Mouse (Mus musculus) limb, embryonic 13.5 days (tissue): ENCODE results near the gene Srms. TPM values are rescaled to one million over a fixed set of nuclear protein-coding genes. Genes with fewer than 3 reads are reported as not detected.

Experiments
- ATAC-seq: fragments of 200-750 bp; cut with Nextera tagmentation; 2 replicates; pipeline ENCODE4 v1.8.0; 2017; ENCODE audit warnings: low read depth, moderate number of reproducible peaks, moderate TSS enrichment; ENCODE audit not compliant: low FRiP score
- H3K27ac ChIP-seq: fragments of 300-500 bp; sonication (generic); 2 replicates; pipeline ENCODE4 v1.5.1; 2015; ENCODE audit warnings: inconsistent platforms, mild to moderate bottlenecking, moderate library complexity
- H3K27me3 ChIP-seq: fragments of 300-500 bp; sonication (generic); 2 replicates; pipeline ENCODE4 v1.6.1; 2015; ENCODE audit warnings: mild to moderate bottlenecking, inconsistent platforms
- H3K36me3 ChIP-seq: fragments of 300-500 bp; sonication (generic); 2 replicates; pipeline ENCODE4 v1.6.1; 2015; ENCODE audit warnings: inconsistent platforms, mild to moderate bottlenecking, moderate library complexity
- H3K4me1 ChIP-seq: fragments of 300-500 bp; sonication (generic); 2 replicates; pipeline ENCODE4 v1.6.1; 2015; ENCODE audit warnings: inconsistent platforms
- H3K4me2 ChIP-seq: fragments of 300-500 bp; sonication (generic); replicated peaks from 2 replicates; pipeline ENCODE4 v1.6.1; 2015; ENCODE audit warnings: inconsistent platforms, mild to moderate bottlenecking, moderate library complexity
- H3K4me3 ChIP-seq: fragments of 300-500 bp; sonication (generic); 2 replicates; pipeline ENCODE4 v1.5.1; 2015; ENCODE audit warnings: moderate library complexity, mild to moderate bottlenecking, inconsistent platforms
- H3K9ac ChIP-seq: fragments of 300-500 bp; sonication (generic); 2 replicates; pipeline ENCODE4 v1.6.1; 2015; ENCODE audit warnings: mild to moderate bottlenecking, inconsistent platforms
- H3K9me3 ChIP-seq: fragments of 300-500 bp; sonication (generic); 2 replicates; pipeline ENCODE4 v1.6.1; 2016; ENCODE audit warnings: inconsistent platforms
- WGBS: fragments of 180-500 bp; shearing (Covaris S2); methylation state at CpG from one replicate; pipeline ENCODE4 v1.1.7; 2015; 5-methylcytosine and 5-hydroxymethylcytosine counted together
- polyA plus RNA-seq: library from polyadenylated mRNA; unstranded; fragments of >200 nt; fragmentation: Nextera tagmentation; extraction: Ambion mirVana; gene quantifications from 2 replicates; pipeline ENCODE4 v1.2.1, GENCODE M21; 2015

Srms gene
- polyA plus RNA-seq, 1 experiment from 2014 or later, result 0.15 TPM

- Histone ChIP-seq H3K4me3 (peak overlapping the region; percentile 73), H3K9ac (peak overlapping the region; percentile 39), H3K36me3 (peaks cover 12% of the 10 kb centered on the region), H3K27ac (peak overlapping the region; percentile 22; the same call in 1 of the 2 replicates), H3K9me3 (no peaks in the 10 kb centered on the region), H3K27me3 (no peaks in the 10 kb centered on the region), H3K4me1 (peaks cover 10% of the 10 kb centered on the region), H3K4me2 (peak overlapping the region; percentile 78)
- 47% methylated on average over 2 of the region's 2 CpGs for WGBS
- ATAC-seq, result no peak
Measured at GRCm38 (mm10) chr2:181188681-181189080, 24.3 kb downstream of the Srms start.

GRCm38 (mm10) chr2:181187121-181188000 is 25.6 kb downstream of the Srms start, which contains the start of gene Ppdpf:
Gene Ppdpf, plus strand, starts transcription at chr2:181187247.
- peak within 1 kb of the TSS; percentile 73 for H3K4me3 ChIP-seq
- H3K27ac ChIP-seq, result peak within 1 kb of the TSS; percentile 96
- peak; percentile 94 for ATAC-seq
- peak within 1 kb of the TSS; percentile 93 for H3K9ac ChIP-seq
- H3K27me3 ChIP-seq, result no peaks in the 10 kb centered on the region
- WGBS, result under 1% methylated on average over 64 of the region's 64 CpGs
- peak within 1 kb of the TSS; percentile 78 for H3K4me2 ChIP-seq
- peaks cover 12% of the 10 kb centered on the region for H3K36me3 ChIP-seq
- H3K9me3 ChIP-seq, result no peaks in the 10 kb centered on the region
- H3K4me1 ChIP-seq, result peaks cover 10% of the 10 kb centered on the region

- Histone ChIP-seq H3K9ac (peak overlapping the region; percentile 93), H3K9me3 (no peaks in the 10 kb centered on the region), H3K27me3 (no peaks in the 10 kb centered on the region), H3K4me3 (peak overlapping the region; percentile 73), H3K27ac (peak overlapping the region; percentile 96), H3K4me2 (peak overlapping the region; percentile 78), H3K36me3 (peaks cover 12% of the 10 kb centered on the region), H3K4me1 (peaks cover 10% of the 10 kb centered on the region)
- ATAC-seq, result peak; percentile 81
- under 1% methylated on average over 14 of the region's 14 CpGs for WGBS
Measured at GRCm38 (mm10) chr2:181186635-181187034, 26.4 kb downstream of the Srms start.

GRCm38 (mm10) chr2:181180898-181181297 is 32.1 kb downstream of the Srms start:
- Histone ChIP-seq H3K27ac (no peak overlapping the region), H3K9ac (no peak overlapping the region), H3K9me3 (no peaks in the 10 kb centered on the region), H3K36me3 (no peaks in the 10 kb centered on the region), H3K4me2 (no peak overlapping the region), H3K27me3 (no peaks in the 10 kb centered on the region), H3K4me3 (no peak overlapping the region), H3K4me1 (no peaks in the 10 kb centered on the region)
- 80% methylated on average over 6 of the region's 6 CpGs for WGBS
- no peak for ATAC-seq

GRCm38 (mm10) chr2:181178471-181178870 is 34.5 kb downstream of the Srms start:
- Histone ChIP-seq H3K27me3 (no peaks in the 10 kb centered on the region), H3K4me3 (no peak overlapping the region), H3K27ac (no peak overlapping the region), H3K4me1 (no peaks in the 10 kb centered on the region), H3K9ac (no peak overlapping the region), H3K36me3 (no peaks in the 10 kb centered on the region), H3K4me2 (no peak overlapping the region), H3K9me3 (no peaks in the 10 kb centered on the region)
- no peak for ATAC-seq
- WGBS, result 77% methylated on average over 5 of the region's 5 CpGs

GRCm38 (mm10) chr2:181178015-181178414 is 35.0 kb downstream of the Srms start:
- no peaks in the 10 kb centered on the region for H3K9me3 ChIP-seq
- 74% methylated on average over 3 of the region's 3 CpGs for WGBS
- H3K4me3 ChIP-seq, result no peak overlapping the region
- no peak overlapping the region for H3K9ac ChIP-seq
- ATAC-seq, result no peak
- no peak overlapping the region for H3K4me2 ChIP-seq
- H3K36me3 ChIP-seq, result no peaks in the 10 kb centered on the region
- no peaks in the 10 kb centered on the region for H3K4me1 ChIP-seq
- H3K27me3 ChIP-seq, result no peaks in the 10 kb centered on the region
- no peak overlapping the region for H3K27ac ChIP-seq

GRCm38 (mm10) chr2:181174646-181175045 is 38.3 kb downstream of the Srms start:
- H3K9me3 ChIP-seq, result no peaks in the 10 kb centered on the region
- no peak overlapping the region for H3K27ac ChIP-seq
- no peak for ATAC-seq

GRCm38 (mm10) chr2:181166469-181166868 is 46.5 kb downstream of the Srms start:
- no peak overlapping the region for H3K4me2 ChIP-seq
- H3K4me3 ChIP-seq, result no peak overlapping the region
- H3K9ac ChIP-seq, result no peak overlapping the region
- H3K27ac ChIP-seq, result no peak overlapping the region
- whole genome bisulfite sequencing, result 79% methylated on average over 5 of the region's 5 CpGs
- H3K9me3 ChIP-seq, result 0 out of 2 replicates have a peak, but pooled peaks cover 3% of the 10 kb centered on the region
- no peaks in the 10 kb centered on the region for H3K4me1 ChIP-seq
- peaks cover 17% of the 10 kb centered on the region for H3K27me3 ChIP-seq
- no peaks in the 10 kb centered on the region for H3K36me3 ChIP-seq
- ATAC-seq, result no peak

More at GRCm38 (mm10) chr2:181174646-181175045, 38.3 kb downstream of the Srms start:
- Histone ChIP-seq H3K4me3 (no peak overlapping the region), H3K4me2 (no peak overlapping the region), H3K4me1 (no peaks in the 10 kb centered on the region), H3K36me3 (no peaks in the 10 kb centered on the region), H3K9ac (no peak overlapping the region), H3K27me3 (no peaks in the 10 kb centered on the region)
- WGBS, result 87% methylated on average over 3 of the region's 3 CpGs

GRCm38 (mm10) chr2:181160821-181161220 is 52.2 kb downstream of the Srms start:
- Histone ChIP-seq H3K4me2 (no peak overlapping the region), H3K27me3 (peaks cover 44% of the 10 kb centered on the region), H3K9ac (no peak overlapping the region), H3K9me3 (0 out of 2 replicates have a peak, but pooled peaks cover 3% of the 10 kb centered on the region), H3K4me1 (0 out of 2 replicates have a peak, but pooled peaks cover 6% of the 10 kb centered on the region), H3K4me3 (no peak overlapping the region), H3K27ac (no peak overlapping the region), H3K36me3 (no peaks in the 10 kb centered on the region)
- 59% methylated on average over 4 of the region's 4 CpGs for WGBS
- ATAC-seq, result no peak

- WGBS, result 0% methylated on average over 2 of the region's 2 CpGs
- no peak overlapping the region for H3K4me2 ChIP-seq
- peaks cover 48% of the 10 kb centered on the region for H3K27me3 ChIP-seq
- H3K36me3 ChIP-seq, result no peaks in the 10 kb centered on the region
- H3K9ac ChIP-seq, result no peak overlapping the region
- no peak overlapping the region for H3K27ac ChIP-seq
- no peak overlapping the region for H3K4me3 ChIP-seq
- H3K4me1 ChIP-seq, result 0 out of 2 replicates have a peak, but pooled peaks cover 6% of the 10 kb centered on the region
- H3K9me3 ChIP-seq, result 0 out of 2 replicates have a peak, but pooled peaks cover 3% of the 10 kb centered on the region
- ATAC-seq, result no peak
Measured at GRCm38 (mm10) chr2:181159771-181160170, 53.2 kb downstream of the Srms start.

- Histone ChIP-seq H3K27me3 (peaks cover 55% of the 10 kb centered on the region), H3K4me3 (no peak overlapping the region), H3K27ac (no peak overlapping the region), H3K4me1 (0 out of 2 replicates have a peak, but pooled peaks cover 6% of the 10 kb centered on the region), H3K9ac (no peak overlapping the region), H3K4me2 (no peak overlapping the region), H3K9me3 (0 out of 2 replicates have a peak, but pooled peaks cover 3% of the 10 kb centered on the region), H3K36me3 (no peaks in the 10 kb centered on the region)
- WGBS, result 57% methylated on average over 7 of the region's 7 CpGs
- no peak for ATAC-seq
Measured at GRCm38 (mm10) chr2:181159091-181159514, 53.9 kb downstream of the Srms start.

- Histone ChIP-seq H3K27ac (no peak overlapping the region), H3K27me3 (peaks cover 60% of the 10 kb centered on the region), H3K9ac (no peak overlapping the region), H3K4me2 (no peak overlapping the region), H3K36me3 (no peaks in the 10 kb centered on the region), H3K4me3 (no peak overlapping the region), H3K4me1 (0 out of 2 replicates have a peak, but pooled peaks cover 6% of the 10 kb centered on the region), H3K9me3 (no peaks in the 10 kb centered on the region)
- 75% methylated on average over 2 of the region's 2 CpGs for WGBS
- ATAC-seq, result no peak
Measured at GRCm38 (mm10) chr2:181158471-181158870, 54.5 kb downstream of the Srms start.
